Mouse (Mus musculus): ENCODE measurements around the gene Olfml1.

The Olfml1 gene

GRCm38 (mm10) chr7:107596753-107597152 lies 29.5 kb downstream of the Olfml1 start:
- H3K27me3 ChIP-seq (ENCODE audit: insufficient read depth, low read length): peaks cover 4% of the 10 kb centered on the region; the same call in 1 of the 2 replicates
- H3K9me3 ChIP-seq (ENCODE audit: low read length): peaks cover 12% of the 10 kb centered on the region
- no peak for TF ChIP-seq POU5F1 (IDR thresholded peaks at IDR 0.05; ENCODE audit: borderline replicate concordance, low read length)
- no peak for TF ChIP-seq CTCF (conservative IDR thresholded peaks at IDR 0.05; ENCODE audit: low read length)
- TF ChIP-seq NANOG (IDR thresholded peaks at IDR 0.05; ENCODE audit: borderline replicate concordance, low read length): no peak
- H3K4me3 ChIP-seq (replicated peaks; ENCODE audit: low read length): no peak overlapping the region
- H3K4me1 ChIP-seq (replicated peaks; ENCODE audit: low read depth, low read length): peaks cover 34% of the 10 kb centered on the region
- H3K36me3 ChIP-seq (ENCODE audit: insufficient read depth, low read length): no peaks in the 10 kb centered on the region

GRCm38 (mm10) chr7:107597956-107598355 lies 30.7 kb downstream of the Olfml1 start:
- no peak for TF ChIP-seq CTCF (conservative IDR thresholded peaks at IDR 0.05; ENCODE audit: low read length)
- no peak for TF ChIP-seq NANOG (IDR thresholded peaks at IDR 0.05; ENCODE audit: borderline replicate concordance, low read length)
- no peak for TF ChIP-seq POU5F1 (IDR thresholded peaks at IDR 0.05; ENCODE audit: borderline replicate concordance, low read length)
- H3K9me3 ChIP-seq (ENCODE audit: low read length): peaks cover 12% of the 10 kb centered on the region
- H3K4me1 ChIP-seq (replicated peaks; ENCODE audit: low read depth, low read length): peaks cover 34% of the 10 kb centered on the region
- no peak overlapping the region for H3K4me3 ChIP-seq (replicated peaks; ENCODE audit: low read length)
- H3K27me3 ChIP-seq (ENCODE audit: insufficient read depth, low read length): peaks cover 4% of the 10 kb centered on the region; the same call in 1 of the 2 replicates
- H3K36me3 ChIP-seq (ENCODE audit: insufficient read depth, low read length): no peaks in the 10 kb centered on the region

- TF ChIP-seq POU5F1 (IDR thresholded peaks at IDR 0.05; ENCODE audit: borderline replicate concordance, low read length) (no peak), CTCF (conservative IDR thresholded peaks at IDR 0.05; ENCODE audit: low read length) (no peak), NANOG (IDR thresholded peaks at IDR 0.05; ENCODE audit: borderline replicate concordance, low read length) (no peak)
- peaks cover 12% of the 10 kb centered on the region for H3K9me3 ChIP-seq (ENCODE audit: low read length)
- peaks cover under 1% of the 10 kb centered on the region; the same call in 1 of the 2 replicates for H3K27me3 ChIP-seq (ENCODE audit: insufficient read depth, low read length)
- no peak overlapping the region for H3K4me3 ChIP-seq (replicated peaks; ENCODE audit: low read length)
- H3K36me3 ChIP-seq (ENCODE audit: insufficient read depth, low read length): no peaks in the 10 kb centered on the region
- H3K4me1 ChIP-seq (replicated peaks; ENCODE audit: low read depth, low read length): peaks cover 28% of the 10 kb centered on the region
These were observed 33.4 kb downstream of the Olfml1 start for GRCm38 (mm10) chr7:107600651-107601050.

GRCm38 (mm10) chr7:107602505-107602904 lies 35.3 kb downstream of the Olfml1 start:
- Histone ChIP-seq H3K36me3 (ENCODE audit: insufficient read depth, low read length) (no peaks in the 10 kb centered on the region), H3K4me1 (replicated peaks; ENCODE audit: low read depth, low read length) (peaks cover 34% of the 10 kb centered on the region), H3K9me3 (ENCODE audit: low read length) (peaks cover 12% of the 10 kb centered on the region), H3K27me3 (ENCODE audit: insufficient read depth, low read length) (no peaks in the 10 kb centered on the region), H3K4me3 (replicated peaks; ENCODE audit: low read length) (no peak overlapping the region)
- TF ChIP-seq POU5F1 (IDR thresholded peaks at IDR 0.05; ENCODE audit: borderline replicate concordance, low read length) (no peak), NANOG (IDR thresholded peaks at IDR 0.05; ENCODE audit: borderline replicate concordance, low read length) (no peak), CTCF (conservative IDR thresholded peaks at IDR 0.05; ENCODE audit: low read length) (no peak)

- Histone ChIP-seq H3K4me3 (replicated peaks; ENCODE audit: low read length) (no peak overlapping the region), H3K9me3 (ENCODE audit: low read length) (peaks cover 12% of the 10 kb centered on the region), H3K36me3 (ENCODE audit: insufficient read depth, low read length) (peaks cover 2% of the 10 kb centered on the region; the same call in 1 of the 2 replicates), H3K27me3 (ENCODE audit: insufficient read depth, low read length) (no peaks in the 10 kb centered on the region), H3K4me1 (replicated peaks; ENCODE audit: low read depth, low read length) (peaks cover 34% of the 10 kb centered on the region)
- TF ChIP-seq NANOG (IDR thresholded peaks at IDR 0.05; ENCODE audit: borderline replicate concordance, low read length): no peak
- TF ChIP-seq POU5F1 (IDR thresholded peaks at IDR 0.05; ENCODE audit: borderline replicate concordance, low read length): no peak
- TF ChIP-seq CTCF (conservative IDR thresholded peaks at IDR 0.05; ENCODE audit: low read length): no peak
These were observed 35.7 kb downstream of the Olfml1 start for GRCm38 (mm10) chr7:107602913-107603312.

GRCm38 (mm10) chr7:107607766-107608165 lies 40.5 kb downstream of the Olfml1 start:
- TF ChIP-seq CTCF (conservative IDR thresholded peaks at IDR 0.05; ENCODE audit: low read length): no peak
- no peak for TF ChIP-seq NANOG (IDR thresholded peaks at IDR 0.05; ENCODE audit: borderline replicate concordance, low read length)
- TF ChIP-seq POU5F1 (IDR thresholded peaks at IDR 0.05; ENCODE audit: borderline replicate concordance, low read length): no peak
- H3K9me3 ChIP-seq (ENCODE audit: low read length): peaks cover 15% of the 10 kb centered on the region
- no peak overlapping the region for H3K4me3 ChIP-seq (replicated peaks; ENCODE audit: low read length)
- peaks cover 6% of the 10 kb centered on the region for H3K36me3 ChIP-seq (ENCODE audit: insufficient read depth, low read length)
- H3K27me3 ChIP-seq (ENCODE audit: insufficient read depth, low read length): no peaks in the 10 kb centered on the region
- H3K4me1 ChIP-seq (replicated peaks; ENCODE audit: low read depth, low read length): peaks cover 26% of the 10 kb centered on the region

GRCm38 (mm10) chr7:107609622-107610255 lies 42.5 kb downstream of the Olfml1 start:
- peaks cover 20% of the 10 kb centered on the region for H3K4me1 ChIP-seq (replicated peaks; ENCODE audit: low read depth, low read length)
- no peak for TF ChIP-seq NANOG (IDR thresholded peaks at IDR 0.05; ENCODE audit: borderline replicate concordance, low read length)
- TF ChIP-seq POU5F1 (IDR thresholded peaks at IDR 0.05; ENCODE audit: borderline replicate concordance, low read length): no peak
- TF ChIP-seq CTCF (conservative IDR thresholded peaks at IDR 0.05; ENCODE audit: low read length): no peak

GRCm38 (mm10) chr7:107610880-107611279 lies 43.6 kb downstream of the Olfml1 start:
- peaks cover 11% of the 10 kb centered on the region for H3K4me1 ChIP-seq (replicated peaks; ENCODE audit: low read depth, low read length)
- H3K4me3 ChIP-seq (replicated peaks; ENCODE audit: low read length): no peak overlapping the region
- H3K27me3 ChIP-seq (ENCODE audit: insufficient read depth, low read length): no peaks in the 10 kb centered on the region
- TF ChIP-seq NANOG (IDR thresholded peaks at IDR 0.05; ENCODE audit: borderline replicate concordance, low read length) (no peak), POU5F1 (IDR thresholded peaks at IDR 0.05; ENCODE audit: borderline replicate concordance, low read length) (no peak), CTCF (conservative IDR thresholded peaks at IDR 0.05; ENCODE audit: low read length) (no peak)
- peaks cover 12% of the 10 kb centered on the region for H3K36me3 ChIP-seq (ENCODE audit: insufficient read depth, low read length)
- peaks cover 33% of the 10 kb centered on the region for H3K9me3 ChIP-seq (ENCODE audit: low read length)

More at GRCm38 (mm10) chr7:107609622-107610255, 42.5 kb downstream of the Olfml1 start:
- no peak overlapping the region for H3K4me3 ChIP-seq (replicated peaks; ENCODE audit: low read length)
- H3K27me3 ChIP-seq (ENCODE audit: insufficient read depth, low read length): no peaks in the 10 kb centered on the region
- H3K9me3 ChIP-seq (ENCODE audit: low read length): peaks cover 22% of the 10 kb centered on the region
- H3K36me3 ChIP-seq (ENCODE audit: insufficient read depth, low read length): peaks cover 6% of the 10 kb centered on the region
